Mouse (Mus musculus): ENCODE results near the gene Man1a2.

- TF ChIP-seq CTCF (IDR thresholded peaks at IDR 0.05; ENCODE audit: insufficient read depth, low read length) (no peak), POLR2A (IDR thresholded peaks at IDR 0.05; ENCODE audit: borderline replicate concordance, extremely low read depth, low read depth, low read length) (no peak)
Measured at GRCm38 (mm10) chr3:100561561-100562175, 123.6 kb downstream of the Man1a2 start.
